Mouse (Mus musculus) lung, adult 18-20 months (tissue): ENCODE results near the gene Rassf10.
"Not testable (repeated sequence)": the region's sequence is repeated elsewhere in the genome, so short reads cannot be mapped to it uniquely, and the experiment has no call there.

Experiments used
- DNase-seq, 2 experiments: peaks; one replicate each; pipeline ENCODE4 v3.0.0; 2022; ENCODE audit warnings: mixed read lengths in 2 of 2

Gene Rassf10

GRCm38 (mm10) chr7:112953777-112954291, at the start of gene Rassf10:
Rassf10 (plus strand) TSS chr7:112953962.
- DNase-seq, result peak; percentile 89 to 92

- DNase-seq, result no peak
Observed at GRCm38 (mm10) chr7:112906848-112907247, 46.9 kb upstream of the Rassf10 start.

- no peak for DNase-seq
Observed at GRCm38 (mm10) chr7:112907468-112907867, 46.3 kb upstream of the Rassf10 start.

- no peak for DNase-seq
Observed at GRCm38 (mm10) chr7:112909164-112909563, 44.6 kb upstream of the Rassf10 start.

GRCm38 (mm10) chr7:112912969-112913368, 40.8 kb upstream of the Rassf10 start:
- no peak for DNase-seq

GRCm38 (mm10) chr7:112915571-112915970, 38.2 kb upstream of the Rassf10 start:
- no peak for DNase-seq

- no peak for DNase-seq
Observed at GRCm38 (mm10) chr7:112917613-112918278, 36.0 kb upstream of the Rassf10 start.

- no peak for DNase-seq
Observed at GRCm38 (mm10) chr7:112918279-112918991, 35.3 kb upstream of the Rassf10 start.

- peak; percentile 28 to 39 for DNase-seq
Observed at GRCm38 (mm10) chr7:112919845-112920244, 33.9 kb upstream of the Rassf10 start.

- no peak for DNase-seq
Observed at GRCm38 (mm10) chr7:112922801-112923200, 31.0 kb upstream of the Rassf10 start.

- DNase-seq, result no peak
Observed at GRCm38 (mm10) chr7:112923712-112924111, 30.1 kb upstream of the Rassf10 start.

GRCm38 (mm10) chr7:112930669-112931068, 23.1 kb upstream of the Rassf10 start:
- peak; percentile 10 to 12 for DNase-seq

GRCm38 (mm10) chr7:112935876-112936275, 17.9 kb upstream of the Rassf10 start:
- DNase-seq, result not testable (repeated sequence)

GRCm38 (mm10) chr7:112937089-112937488, 16.7 kb upstream of the Rassf10 start:
- no peak for DNase-seq

- no peak for DNase-seq
Observed at GRCm38 (mm10) chr7:112938959-112939358, 14.8 kb upstream of the Rassf10 start.

- DNase-seq, result peak in 1 of 2 experiments; percentile 7
Observed at GRCm38 (mm10) chr7:112942567-112942966, 11.2 kb upstream of the Rassf10 start.

GRCm38 (mm10) chr7:112943056-112943455, 10.7 kb upstream of the Rassf10 start:
- DNase-seq, result no peak

GRCm38 (mm10) chr7:112946706-112947105, 7.1 kb upstream of the Rassf10 start:
- peak in 1 of 2 experiments; percentile 14 for DNase-seq

- peak in 1 of 2 experiments; percentile 19 for DNase-seq
Observed at GRCm38 (mm10) chr7:112954351-112955102, 765 bp downstream of the Rassf10 start.

GRCm38 (mm10) chr7:112955103-112955827, 1.5 kb downstream of the Rassf10 start:
- peak; percentile 34 to 49 for DNase-seq

GRCm38 (mm10) chr7:112955955-112956354, 2.2 kb downstream of the Rassf10 start:
- no peak for DNase-seq

GRCm38 (mm10) chr7:112956961-112957360, 3.2 kb downstream of the Rassf10 start:
- DNase-seq, result no peak
